Mouse (Mus musculus): ENCODE data around the gene Tenm4.
A peak's percentile ranks its signal among the peaks of the same experiment; 100 is the strongest.

Gene Tenm4

GRCm38 (mm10) chr7:96708968-96709367 lies 537.9 kb downstream of the Tenm4 start:
- no peak for DNase-seq

DNA sequence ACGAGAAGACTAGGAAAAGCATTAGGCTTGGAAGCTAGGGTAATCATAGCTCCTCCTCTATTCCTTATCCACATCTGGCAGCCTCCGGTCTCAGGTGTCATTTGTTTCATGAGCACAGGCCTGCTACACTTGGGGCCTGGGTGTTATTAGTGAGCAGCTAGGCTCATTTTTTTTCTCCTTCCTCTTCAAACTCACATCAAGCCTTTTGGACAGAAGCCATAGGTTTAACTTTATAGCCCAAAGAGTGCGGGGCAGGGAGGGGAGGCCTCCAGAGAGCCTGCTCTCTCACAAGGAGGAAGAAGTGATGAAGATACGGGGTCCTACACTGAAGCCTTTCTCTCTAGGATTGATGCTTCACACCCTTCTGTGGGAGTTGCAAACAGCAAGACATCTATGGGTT lies 538.8 kb downstream of the Tenm4 start:
- DNase-seq = no peak

- DNase-seq = no peak
Observed at GRCm38 (mm10) chr7:96710658-96711071, 539.6 kb downstream of the Tenm4 start.

- DNase-seq = peak; percentile 10 to 17
Observed at GRCm38 (mm10) chr7:96712876-96713275, 541.8 kb downstream of the Tenm4 start.

DNA sequence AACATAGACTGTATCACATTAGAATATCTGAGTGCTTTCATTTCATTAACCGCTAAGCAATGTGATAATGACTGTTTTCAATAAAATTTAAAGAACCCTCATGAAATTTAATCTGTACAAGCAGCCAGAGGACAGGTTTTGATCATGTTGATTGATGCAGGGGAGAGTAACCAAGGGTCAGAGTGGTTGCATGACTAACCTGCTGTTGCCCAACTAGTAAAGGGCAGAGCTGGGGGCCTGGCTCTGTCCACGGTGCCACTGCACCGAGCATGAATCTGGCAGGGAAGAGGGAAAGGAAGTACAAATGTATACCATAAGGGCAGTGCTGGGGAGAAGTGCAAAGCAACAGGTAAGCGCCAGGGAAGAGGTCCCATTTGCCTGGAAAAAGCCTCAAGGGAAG lies 545.9 kb downstream of the Tenm4 start:
- DNase-seq = no peak

DNA sequence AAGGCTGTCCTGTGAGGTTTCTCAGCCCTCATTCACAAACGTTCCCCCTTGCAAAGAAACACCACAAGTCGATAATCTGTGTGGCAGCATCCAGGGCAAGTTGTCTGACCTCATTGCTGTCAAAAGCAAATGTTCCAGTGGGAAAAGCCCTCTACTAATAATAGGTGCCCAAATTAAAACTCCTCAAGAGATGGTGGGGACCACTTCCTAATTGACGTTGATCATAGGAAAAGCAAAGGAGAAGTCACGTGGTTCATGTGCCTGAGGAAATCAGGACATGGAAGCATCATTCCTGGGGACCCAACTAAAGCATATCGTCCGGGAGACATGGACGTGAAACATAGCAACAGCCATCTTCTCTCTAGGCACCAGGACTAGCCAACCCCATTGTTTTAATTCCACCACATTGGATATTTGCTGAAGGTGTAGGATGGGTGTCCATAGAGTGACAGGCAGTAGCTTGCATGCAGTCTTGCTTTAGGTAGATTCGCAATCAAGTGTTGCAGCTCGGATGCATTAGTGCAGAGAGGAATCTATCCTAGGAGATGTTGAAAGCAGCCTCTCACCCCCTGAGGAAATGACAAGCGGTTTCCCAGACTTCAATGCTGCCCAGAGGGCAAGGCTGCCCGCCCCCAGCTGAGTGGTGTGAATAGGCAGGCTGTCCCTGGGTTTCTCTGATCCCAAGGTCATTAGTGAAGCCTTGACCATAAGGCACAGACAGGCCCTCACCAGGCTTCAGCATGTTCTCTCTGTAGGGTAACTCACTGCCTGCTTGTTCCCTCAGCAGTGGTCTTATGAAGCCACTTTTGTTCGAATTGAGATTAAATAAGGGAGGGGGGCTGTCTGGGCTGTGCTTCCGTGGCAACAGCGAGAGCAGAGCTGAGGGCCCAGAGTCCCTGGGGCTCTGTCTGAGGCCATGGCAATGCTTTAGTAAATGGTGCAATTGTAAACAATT lies 547.4 kb downstream of the Tenm4 start:
- no peak for DNase-seq

GRCm38 (mm10) chr7:96719926-96720325 lies 548.9 kb downstream of the Tenm4 start:
- no peak for DNase-seq

GRCm38 (mm10) chr7:96720465-96720864 lies 549.4 kb downstream of the Tenm4 start:
- no peak for DNase-seq

DNA sequence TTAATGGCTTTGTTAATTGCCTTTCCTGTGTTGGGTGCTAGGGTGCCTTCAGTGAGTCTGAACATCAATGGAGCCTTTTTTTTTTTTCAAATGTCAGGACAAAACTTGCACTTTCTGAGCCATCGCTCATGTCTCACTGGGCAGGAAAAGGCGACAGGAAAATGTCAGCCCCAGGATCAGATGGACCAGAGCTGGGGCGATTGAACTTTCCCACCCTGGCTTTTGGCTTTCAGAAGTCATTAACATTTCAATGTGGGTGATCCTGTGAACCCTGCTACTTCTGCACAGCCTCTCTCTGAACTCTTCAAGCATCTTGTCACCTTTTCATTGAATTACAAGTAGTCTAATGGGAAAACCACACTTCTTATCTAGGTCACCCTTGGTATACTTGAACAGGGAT lies 551.8 kb downstream of the Tenm4 start:
- DNase-seq = no peak

GRCm38 (mm10) chr7:96725603-96726002 lies 554.6 kb downstream of the Tenm4 start:
- DNase-seq = no peak

GRCm38 (mm10) chr7:96730360-96730759 lies 559.3 kb downstream of the Tenm4 start:
- DNase-seq = no peak

- DNase-seq = no peak
Observed at GRCm38 (mm10) chr7:96731947-96732346, 560.9 kb downstream of the Tenm4 start.

DNA sequence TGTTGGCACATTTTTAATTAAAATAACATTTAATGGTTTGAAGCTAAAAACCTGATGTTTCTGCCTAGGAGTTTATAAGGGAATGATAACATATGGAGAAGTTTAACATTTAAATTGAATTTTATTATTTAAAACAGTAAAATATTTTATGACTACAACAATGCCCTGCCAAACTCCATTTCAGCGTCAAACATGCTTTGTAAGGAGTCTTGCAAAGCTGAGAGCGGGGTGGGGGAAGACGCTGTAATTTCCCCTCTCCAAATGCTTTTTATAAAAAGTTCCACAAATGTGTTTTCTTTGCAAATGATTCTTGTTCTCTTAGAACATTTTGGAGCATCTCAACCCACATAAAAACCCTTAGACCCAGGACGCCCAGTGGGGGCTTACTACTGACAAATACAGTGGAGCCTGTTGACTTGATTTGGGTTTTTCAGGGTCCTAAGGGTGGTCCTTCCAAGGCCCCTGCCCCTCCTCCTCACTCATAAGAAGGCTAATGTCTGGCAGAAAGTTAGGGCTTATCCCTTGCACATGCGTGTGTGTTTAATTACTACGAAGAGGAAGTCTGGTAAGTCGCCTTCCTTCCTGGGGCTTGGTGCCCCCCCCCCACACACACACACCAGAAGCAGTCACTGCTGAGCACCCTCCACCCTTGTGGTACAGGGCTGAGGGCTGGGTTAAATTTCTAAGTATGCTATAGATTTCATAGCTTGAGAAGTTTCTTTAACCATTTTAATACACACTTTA lies 563.4 kb downstream of the Tenm4 start:
- no peak for DNase-seq

DNA sequence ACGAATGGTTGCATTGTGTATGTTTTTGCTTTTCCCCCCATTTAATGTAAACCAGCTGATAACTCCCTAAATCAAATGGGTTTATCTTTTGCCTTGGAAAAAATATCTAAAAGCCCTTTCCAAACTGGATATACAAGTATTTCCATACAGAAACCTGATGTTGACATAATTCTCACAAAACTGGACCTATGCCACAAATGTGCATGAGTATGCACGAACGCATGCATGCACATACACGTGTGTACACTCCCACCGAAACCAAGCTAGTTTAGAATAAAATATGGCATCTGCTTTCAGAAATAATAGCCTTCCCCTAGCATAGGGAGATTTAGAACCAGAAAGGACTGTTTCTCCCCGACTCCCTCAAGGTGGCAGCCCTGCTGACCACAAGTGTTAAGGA lies 569.6 kb downstream of the Tenm4 start:
- DNase-seq = no peak

DNA sequence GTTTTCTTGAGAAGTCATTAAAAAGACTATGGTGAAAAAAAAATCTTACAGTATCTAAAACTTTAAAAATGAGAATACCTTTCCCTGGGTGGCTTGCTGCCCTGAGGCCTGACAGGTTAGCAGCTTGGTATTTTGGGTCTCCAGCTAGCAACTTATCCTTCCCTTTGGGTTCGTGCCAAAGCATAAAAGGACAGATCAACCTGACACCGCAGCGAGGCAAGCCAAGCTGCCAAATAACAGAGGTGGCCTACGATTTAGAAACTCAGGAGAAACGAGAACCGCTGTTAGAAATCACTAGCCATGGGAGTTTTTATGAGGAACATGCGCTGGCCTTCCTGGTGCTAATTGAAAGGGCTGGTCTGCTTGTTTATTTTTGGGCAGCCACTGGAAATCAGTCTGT lies 571.2 kb downstream of the Tenm4 start:
- no peak for DNase-seq

GRCm38 (mm10) chr7:96745956-96746355 lies 574.9 kb downstream of the Tenm4 start:
- peak in 1 of 2 experiments; percentile 8 for DNase-seq

DNA sequence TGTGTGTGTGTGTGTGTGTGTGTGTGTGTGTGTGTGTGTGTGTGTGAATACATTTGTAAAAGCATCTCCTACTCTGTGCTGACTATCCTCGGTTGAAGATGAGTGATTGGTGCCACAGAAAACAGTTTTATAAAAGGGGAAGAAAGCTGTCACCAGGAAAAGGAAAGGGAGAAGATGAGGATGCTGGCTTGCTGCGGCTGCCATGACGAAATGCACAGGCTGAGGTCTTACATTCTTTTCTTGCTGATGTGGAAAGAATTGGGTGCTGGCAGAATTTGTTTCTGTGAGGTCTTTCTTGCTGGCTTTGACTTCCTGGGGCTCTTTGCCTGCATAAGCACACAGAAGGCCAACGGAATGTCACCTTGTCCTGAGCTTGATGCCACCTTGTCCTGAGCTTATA lies 575.7 kb downstream of the Tenm4 start:
- no peak for DNase-seq

GRCm38 (mm10) chr7:96748538-96749045 lies 577.5 kb downstream of the Tenm4 start:
- no peak for DNase-seq

GRCm38 (mm10) chr7:96749753-96750152 lies 578.7 kb downstream of the Tenm4 start:
- DNase-seq = no peak

GRCm38 (mm10) chr7:96751236-96751635 lies 580.2 kb downstream of the Tenm4 start:
- DNase-seq = no peak

GRCm38 (mm10) chr7:96752776-96753175 lies 581.7 kb downstream of the Tenm4 start:
- no peak for DNase-seq

- no peak for DNase-seq
Observed at GRCm38 (mm10) chr7:96753335-96754095, 582.5 kb downstream of the Tenm4 start.

- no peak for DNase-seq
Observed at GRCm38 (mm10) chr7:96754175-96754574, 583.1 kb downstream of the Tenm4 start.
